Mouse (Mus musculus) lung, embryonic 15.5 days (tissue): ENCODE data around the gene Gemin5. TPM values are rescaled to one million over a fixed set of nuclear protein-coding genes. Genes with fewer than 3 reads are reported as not detected.
"Not testable (repeated sequence)": the region's sequence is repeated elsewhere in the genome, so short reads cannot be mapped to it uniquely, and the experiment has no call there.

Experiments used
- ATAC-seq: fragments of 200-750 bp; cut with Nextera tagmentation; 2 replicates; pipeline ENCODE4 v1.8.0; 2017; ENCODE audit warnings: moderate number of reproducible peaks, borderline replicate concordance; ENCODE audit not compliant: low FRiP score, low TSS enrichment; ENCODE audit errors: extremely low read depth
- H3K27ac ChIP-seq: fragments of 300-500 bp; sonication (generic); 2 replicates; pipeline ENCODE4 v1.5.1; 2015; ENCODE audit warnings: moderate library complexity, mild to moderate bottlenecking, inconsistent platforms
- H3K27me3 ChIP-seq: fragments of 300-500 bp; sonication (generic); 2 replicates; pipeline ENCODE4 v1.6.1; 2015; ENCODE audit warnings: inconsistent platforms
- H3K36me3 ChIP-seq: fragments of 300-500 bp; sonication (generic); 2 replicates; pipeline ENCODE4 v1.6.1; 2015; ENCODE audit warnings: inconsistent platforms
- H3K4me1 ChIP-seq: fragments of 300-500 bp; sonication (generic); 2 replicates; pipeline ENCODE4 v1.6.1; 2015; ENCODE audit warnings: inconsistent platforms
- H3K4me2 ChIP-seq: fragments of 300-500 bp; sonication (generic); 2 replicates; pipeline ENCODE4 v1.6.1; 2015; ENCODE audit warnings: inconsistent platforms, mild to moderate bottlenecking, moderate library complexity
- H3K4me3 ChIP-seq: fragments of 300-500 bp; sonication (generic); 2 replicates; pipeline ENCODE4 v1.5.1; 2015; ENCODE audit warnings: mild to moderate bottlenecking, inconsistent platforms
- H3K9ac ChIP-seq: fragments of 300-500 bp; sonication (generic); 2 replicates; pipeline ENCODE4 v1.6.1; 2015; ENCODE audit warnings: inconsistent platforms
- H3K9me3 ChIP-seq: fragments of 300-500 bp; sonication (generic); 2 replicates; pipeline ENCODE4 v1.6.1; 2016; ENCODE audit warnings: inconsistent platforms
- WGBS: fragments of 180-500 bp; shearing (Covaris S2); methylation state at CpG from one replicate; pipeline ENCODE4 v1.1.7; 2015; 5-methylcytosine and 5-hydroxymethylcytosine counted together
- polyA plus RNA-seq: library from polyadenylated mRNA; unstranded; fragments of >200 nt; fragmentation: Nextera tagmentation; extraction: Ambion mirVana; gene quantifications from 2 replicates; pipeline ENCODE4 v1.2.1, GENCODE M21; 2015

The Gemin5 gene
- polyA plus RNA-seq, 1 experiment from 2014 or later, result 20.2 TPM

DNA sequence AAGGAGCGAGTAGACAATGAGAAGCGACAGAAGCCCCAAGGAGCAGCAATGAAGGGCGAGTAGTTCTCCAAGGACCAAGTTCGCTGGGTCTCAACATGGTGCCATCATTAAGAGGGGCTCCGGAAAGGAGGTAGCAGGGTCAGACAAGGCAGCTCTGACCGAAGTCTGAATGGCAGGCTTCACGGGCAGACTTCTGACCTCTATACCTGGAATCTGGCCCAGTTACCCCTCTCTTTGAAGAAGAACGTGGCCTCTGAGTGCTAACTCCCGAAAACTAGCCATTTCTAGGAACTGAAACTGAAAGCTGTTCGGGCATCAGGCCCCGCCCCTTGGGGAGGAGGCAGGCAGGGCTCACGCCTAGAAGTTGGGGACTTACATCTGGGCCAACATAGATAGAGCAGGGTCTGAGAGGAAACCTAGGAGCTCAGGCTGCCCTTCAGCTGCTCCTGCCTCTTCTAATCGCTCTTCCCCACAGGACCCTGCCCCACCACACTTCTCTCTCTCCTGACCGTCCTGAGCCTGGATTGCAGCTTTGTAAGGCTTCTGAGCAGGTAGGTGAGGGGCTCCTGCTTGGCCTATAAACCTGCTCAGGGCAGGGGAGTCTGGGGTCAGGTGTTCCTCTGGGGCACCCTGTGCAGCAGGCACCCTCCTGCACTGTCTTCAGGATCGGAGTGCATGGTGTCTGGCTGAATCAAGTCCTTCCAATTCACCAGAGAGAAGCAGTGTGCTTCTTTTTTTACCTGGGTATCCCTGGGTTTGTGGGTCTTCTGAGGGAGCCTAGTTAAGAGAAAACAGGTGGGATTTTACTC is 31.1 kb upstream of the Gemin5 start, which contains the start of the genes Igtp and Irgm2:
TSS of gene Igtp (plus strand) at position 328 of the 809 bp plus-strand sequence.
TSS of gene Irgm2 (plus strand) at position 390 of the 809 bp plus-strand sequence.
- H3K36me3 ChIP-seq, H3K4me1 ChIP-seq, H3K27me3 ChIP-seq, H3K9me3 ChIP-seq: not testable (repeated sequence)
- peak within 1 kb of the TSS; percentile 53 for H3K9ac ChIP-seq
- H3K4me2 ChIP-seq, result peak within 1 kb of the TSS; percentile 68
- ATAC-seq, result peak; percentile 88
- peak within 1 kb of the TSS; percentile 63 for H3K27ac ChIP-seq
- H3K4me3 ChIP-seq, result peak within 1 kb of the TSS; percentile 72
- 9% methylated on average over 14 of the region's 15 CpGs for WGBS

DNA sequence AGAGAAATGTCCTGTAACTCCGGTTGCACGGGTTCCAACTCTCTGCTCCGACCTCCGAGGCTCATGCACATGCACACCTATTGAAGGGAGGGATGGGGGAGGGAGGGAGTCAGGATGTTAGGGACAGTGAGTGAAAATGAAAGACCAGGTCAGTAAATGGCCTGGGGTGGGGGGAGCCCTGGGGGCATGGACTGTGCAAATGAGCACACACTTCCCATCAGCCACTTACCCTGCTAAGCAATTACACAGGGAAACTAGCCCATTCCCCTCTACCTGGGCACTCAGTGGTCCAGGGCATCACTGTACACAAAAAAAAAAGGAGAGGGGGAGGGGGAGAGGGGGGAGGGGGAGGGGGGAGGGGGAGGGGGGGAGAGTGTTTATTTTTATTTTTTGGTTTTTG is 30.3 kb upstream of the Gemin5 start:
- ATAC-seq, result no peak
- Histone ChIP-seq H3K27me3 (no peaks in the 10 kb centered on the region), H3K4me1 (peaks cover 4% of the 10 kb centered on the region; the same call in 1 of the 2 replicates), H3K36me3 (no peaks in the 10 kb centered on the region), H3K4me3 (peak overlapping the region; percentile 72), H3K4me2 (peak overlapping the region; percentile 68), H3K27ac (no peak overlapping the region), H3K9me3 (no peaks in the 10 kb centered on the region), H3K9ac (no peak overlapping the region)
- 78% methylated on average over 4 of the region's 4 CpGs for WGBS

DNA sequence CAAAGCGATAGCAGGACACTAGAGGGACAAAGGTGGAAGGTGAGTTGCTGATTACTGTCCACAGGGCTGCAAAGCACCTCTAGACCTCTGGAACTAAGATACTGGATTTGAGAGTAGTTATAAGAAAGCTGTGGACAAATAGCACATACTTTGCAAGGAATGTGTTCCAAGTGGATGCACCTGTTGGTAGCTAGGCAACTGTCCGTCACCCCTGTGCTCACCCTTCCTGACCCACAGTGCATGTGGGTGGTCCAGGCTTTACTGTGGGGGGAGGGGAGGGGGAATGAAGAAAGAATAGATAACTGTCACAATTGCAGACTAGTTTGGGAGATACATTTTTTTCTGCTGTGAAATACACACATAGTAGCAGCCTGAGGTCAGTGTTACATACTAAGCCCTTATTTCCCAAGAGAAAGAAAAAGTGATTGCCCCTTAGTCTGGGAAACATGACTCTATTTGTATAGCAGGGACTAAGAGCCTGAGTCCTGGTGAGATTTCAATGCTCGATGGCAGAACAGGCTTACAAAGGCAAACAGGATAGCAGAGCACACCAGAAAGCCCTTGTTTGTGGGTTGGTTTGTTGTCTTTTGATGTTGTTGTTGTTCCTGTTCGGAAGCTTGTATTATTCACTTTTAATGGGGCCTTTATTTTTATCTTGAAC is 25.7 kb upstream of the Gemin5 start:
- 26% methylated on average over 4 of the region's 4 CpGs for WGBS
- Histone ChIP-seq H3K27me3 (no peaks in the 10 kb centered on the region), H3K9me3 (no peaks in the 10 kb centered on the region), H3K27ac (no peak overlapping the region), H3K9ac (no peak overlapping the region), H3K4me2 (no peak overlapping the region), H3K4me3 (no peak overlapping the region), H3K4me1 (peaks cover 6% of the 10 kb centered on the region; the same call in 1 of the 2 replicates), H3K36me3 (no peaks in the 10 kb centered on the region)
- no peak for ATAC-seq

DNA sequence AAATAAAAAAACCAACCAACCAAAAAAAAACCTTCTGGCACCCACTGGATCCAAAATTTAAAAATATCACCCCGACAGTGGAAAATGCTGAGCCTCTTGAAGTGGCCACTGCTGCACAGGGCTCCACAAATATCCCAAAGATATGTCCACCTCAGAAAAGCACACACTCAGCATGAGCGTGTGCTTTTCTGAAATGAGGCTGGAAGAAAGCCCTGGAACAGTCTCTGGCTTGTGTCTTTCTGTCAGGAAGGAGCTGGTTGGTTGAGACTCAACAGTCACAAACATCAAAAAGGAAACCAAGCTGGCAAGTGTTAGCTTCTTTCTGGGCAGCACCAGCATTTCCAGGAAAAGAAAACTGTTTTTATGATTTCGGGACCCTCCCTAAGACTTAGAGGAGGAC is 25.0 kb upstream of the Gemin5 start:
- Histone ChIP-seq H3K4me1 (peaks cover 6% of the 10 kb centered on the region; the same call in 1 of the 2 replicates), H3K4me2 (no peak overlapping the region), H3K27ac (0 out of 2 replicates have a peak overlapping the region, but pooled peaks have one; percentile 21), H3K36me3 (no peaks in the 10 kb centered on the region), H3K9me3 (no peaks in the 10 kb centered on the region), H3K4me3 (no peak overlapping the region), H3K9ac (no peak overlapping the region), H3K27me3 (no peaks in the 10 kb centered on the region)
- WGBS, result 50% methylated on average over 3 of the region's 3 CpGs
- ATAC-seq, result no peak

DNA sequence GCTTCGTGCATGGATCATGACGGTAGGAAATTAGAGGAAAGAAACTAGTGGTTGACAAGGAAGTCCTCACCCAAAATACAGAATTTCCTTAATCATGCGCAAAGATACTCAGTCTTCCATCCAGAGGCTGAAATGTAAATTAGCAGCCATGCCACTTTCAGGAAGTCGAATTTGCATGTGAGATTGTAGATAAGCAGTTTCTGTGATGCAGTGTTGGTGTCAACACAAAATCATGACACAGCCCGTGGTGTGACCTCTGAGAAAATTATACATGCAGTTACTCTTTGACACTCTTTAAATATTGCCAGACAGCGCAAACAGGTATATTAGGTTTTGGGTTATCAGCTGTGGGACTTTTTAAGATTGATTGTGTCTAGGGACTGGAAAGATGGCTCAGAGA is 21.3 kb upstream of the Gemin5 start:
- Histone ChIP-seq H3K4me1 (peaks cover 6% of the 10 kb centered on the region; the same call in 1 of the 2 replicates), H3K27me3 (no peaks in the 10 kb centered on the region), H3K9ac (no peak overlapping the region), H3K9me3 (no peaks in the 10 kb centered on the region), H3K4me2 (no peak overlapping the region), H3K27ac (no peak overlapping the region), H3K4me3 (no peak overlapping the region), H3K36me3 (no peaks in the 10 kb centered on the region)
- no peak for ATAC-seq
- 90% methylated on average over 6 of the region's 6 CpGs for WGBS

DNA sequence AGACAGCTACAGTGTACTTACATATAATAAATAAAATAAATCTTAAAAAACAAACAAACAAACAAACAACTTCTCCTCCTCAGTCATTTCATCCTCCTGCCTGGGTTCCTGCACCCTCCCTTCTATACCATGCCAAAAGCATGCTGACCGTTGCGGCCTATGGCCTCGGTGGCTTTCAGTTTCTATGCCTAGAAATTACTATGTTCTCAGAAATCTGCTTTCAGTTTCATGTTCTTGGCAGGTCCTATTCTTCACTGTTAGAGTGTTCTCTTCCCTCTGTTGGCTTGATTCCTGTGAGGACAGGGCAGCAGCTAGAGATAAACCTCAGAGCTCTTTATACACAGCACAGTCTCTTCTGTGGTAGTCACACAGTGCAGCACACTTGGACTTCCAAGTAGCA is 15.2 kb upstream of the Gemin5 start:
- no peak for ATAC-seq
- WGBS, result 95% methylated on average over 3 of the region's 3 CpGs

DNA sequence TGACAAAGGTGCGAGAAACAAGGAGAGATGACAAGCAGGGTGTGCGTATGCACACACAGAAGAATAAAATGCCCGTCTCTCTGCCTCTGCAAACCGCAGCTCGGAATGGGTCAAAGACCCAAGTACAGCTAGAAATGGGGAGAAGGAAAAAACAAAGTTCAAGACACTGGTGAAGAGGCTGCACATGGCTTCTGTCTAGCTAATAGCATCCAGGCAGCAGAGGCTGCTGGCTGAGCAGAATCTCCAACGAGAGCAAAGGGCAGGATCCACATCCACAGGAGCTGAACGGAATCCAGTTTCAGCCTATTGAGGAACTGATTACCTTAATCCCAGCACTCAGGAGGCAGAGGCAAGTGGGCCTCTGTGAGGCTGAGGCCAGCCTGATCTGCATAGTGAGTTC is 12.4 kb upstream of the Gemin5 start:
- Histone ChIP-seq H3K27ac (no peak overlapping the region), H3K4me1 (no peaks in the 10 kb centered on the region), H3K4me3 (no peak overlapping the region), H3K4me2 (no peak overlapping the region), H3K9me3 (no peaks in the 10 kb centered on the region), H3K9ac (no peak overlapping the region), H3K36me3 (peaks cover 30% of the 10 kb centered on the region), H3K27me3 (no peaks in the 10 kb centered on the region)
- WGBS, result 84% methylated on average over 7 of the region's 7 CpGs
- ATAC-seq, result no peak

More for the DNA sequence above, 15.2 kb upstream of the Gemin5 start:
- H3K27ac ChIP-seq, result no peak overlapping the region
- H3K4me3 ChIP-seq, result no peak overlapping the region
- H3K27me3 ChIP-seq, result no peaks in the 10 kb centered on the region
- no peaks in the 10 kb centered on the region for H3K4me1 ChIP-seq
- peaks cover 3% of the 10 kb centered on the region; the same call in 1 of the 2 replicates for H3K36me3 ChIP-seq
- no peak overlapping the region for H3K4me2 ChIP-seq
- no peak overlapping the region for H3K9ac ChIP-seq
- H3K9me3 ChIP-seq, result no peaks in the 10 kb centered on the region

DNA sequence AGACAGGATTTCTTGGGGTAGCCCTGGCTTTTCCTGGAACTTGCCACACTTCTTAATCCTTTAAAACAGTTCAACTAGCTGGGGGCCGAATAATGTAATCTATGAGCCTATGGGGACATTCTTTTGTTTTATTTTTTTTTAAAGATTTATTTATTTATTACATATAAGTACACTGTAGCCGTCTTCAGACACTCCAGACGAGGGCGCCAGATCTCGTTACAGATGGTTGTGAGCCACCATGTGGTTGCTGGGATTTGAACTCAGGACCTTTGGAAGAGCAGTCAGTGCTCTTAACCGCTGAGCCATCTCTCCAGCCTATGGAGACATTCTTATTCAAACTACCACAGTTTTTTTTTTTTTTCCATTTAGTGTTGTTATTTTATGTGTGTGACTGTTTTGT is 11.6 kb upstream of the Gemin5 start:
- H3K9ac ChIP-seq, H3K27ac ChIP-seq, H3K9me3 ChIP-seq, H3K4me2 ChIP-seq, ATAC-seq, H3K4me3 ChIP-seq, H3K27me3 ChIP-seq, H3K4me1 ChIP-seq: not testable (repeated sequence)
- H3K36me3 ChIP-seq, result peaks cover 38% of the 10 kb centered on the region
- WGBS, result 89% methylated on average over 6 of the region's 6 CpGs

DNA sequence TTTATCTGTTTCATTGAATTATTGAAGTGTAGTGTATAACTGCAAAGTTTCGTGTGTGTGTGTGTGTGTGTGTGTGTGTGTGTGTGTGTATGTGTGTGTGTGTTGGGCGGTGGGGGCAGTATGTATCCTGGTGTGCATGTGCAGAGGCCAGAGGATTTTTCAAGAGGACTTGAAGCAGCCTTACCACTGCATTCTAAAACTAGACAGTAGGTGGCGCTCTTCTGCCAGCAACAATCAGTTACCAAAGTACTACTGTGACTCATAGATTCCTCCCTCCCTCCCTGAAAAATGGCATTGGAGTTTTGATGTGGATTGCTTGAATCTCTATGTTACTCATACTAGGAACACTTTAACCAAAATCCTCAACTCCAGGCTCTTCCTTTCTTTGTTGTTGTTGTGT is 11.2 kb upstream of the Gemin5 start:
- 25% methylated on average over 3 of the region's 3 CpGs for WGBS
- no peak overlapping the region for H3K4me2 ChIP-seq
- H3K27ac ChIP-seq, result no peak overlapping the region
- H3K9me3 ChIP-seq, result no peaks in the 10 kb centered on the region
- no peaks in the 10 kb centered on the region for H3K4me1 ChIP-seq
- H3K27me3 ChIP-seq, result no peaks in the 10 kb centered on the region
- peaks cover 41% of the 10 kb centered on the region for H3K36me3 ChIP-seq
- 0 out of 2 replicates have a peak, but pooled peaks have one; percentile 35 for ATAC-seq
- no peak overlapping the region for H3K4me3 ChIP-seq
- H3K9ac ChIP-seq, result no peak overlapping the region

DNA sequence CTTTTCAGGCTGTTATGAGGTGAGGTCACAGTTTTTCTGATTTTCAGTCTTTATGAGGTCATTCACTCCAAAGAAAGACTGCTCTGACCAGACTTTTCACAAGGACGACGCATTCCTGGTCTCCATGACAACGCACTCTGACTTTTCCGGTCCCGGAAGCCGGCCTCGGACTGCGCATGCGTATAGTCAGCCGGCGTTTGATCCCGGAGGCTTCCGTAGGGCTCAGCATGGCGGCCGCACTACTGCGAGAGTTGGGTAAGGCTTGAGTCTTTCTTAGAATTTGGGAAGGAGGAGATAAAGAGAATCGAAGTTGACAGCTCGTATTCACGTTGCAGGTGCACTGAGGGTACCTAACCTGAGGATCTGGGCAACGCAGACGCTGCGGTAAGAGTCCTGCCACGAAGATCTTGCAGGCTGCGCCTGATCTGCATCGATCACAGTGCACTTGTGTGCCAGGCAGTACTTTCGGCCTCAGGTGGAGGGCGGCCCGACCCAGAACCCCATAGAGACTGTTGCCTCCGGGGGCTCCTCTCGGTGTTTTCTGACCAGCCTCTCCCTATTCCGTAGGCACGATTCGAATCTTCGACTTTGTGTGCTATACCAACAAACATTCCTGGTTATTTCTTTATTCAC is 3.2 kb upstream of the Gemin5 start, which contains the start of gene Mrpl22:
TSS of gene Mrpl22 (plus strand) at position 203 of the 633 bp plus-strand sequence.
- peak; percentile 75 for ATAC-seq
- H3K9ac ChIP-seq, result peak within 1 kb of the TSS; percentile 77
- H3K4me2 ChIP-seq, result peak within 1 kb of the TSS; percentile 61
- H3K4me1 ChIP-seq, result peaks cover 22% of the 10 kb centered on the region
- no peaks in the 10 kb centered on the region for H3K9me3 ChIP-seq
- under 1% methylated on average over 34 of the region's 34 CpGs for WGBS
- H3K27ac ChIP-seq, result peak within 1 kb of the TSS; percentile 41
- H3K36me3 ChIP-seq, result peaks cover 33% of the 10 kb centered on the region
- H3K4me3 ChIP-seq, result peak within 1 kb of the TSS; percentile 85
- H3K27me3 ChIP-seq, result no peaks in the 10 kb centered on the region

DNA sequence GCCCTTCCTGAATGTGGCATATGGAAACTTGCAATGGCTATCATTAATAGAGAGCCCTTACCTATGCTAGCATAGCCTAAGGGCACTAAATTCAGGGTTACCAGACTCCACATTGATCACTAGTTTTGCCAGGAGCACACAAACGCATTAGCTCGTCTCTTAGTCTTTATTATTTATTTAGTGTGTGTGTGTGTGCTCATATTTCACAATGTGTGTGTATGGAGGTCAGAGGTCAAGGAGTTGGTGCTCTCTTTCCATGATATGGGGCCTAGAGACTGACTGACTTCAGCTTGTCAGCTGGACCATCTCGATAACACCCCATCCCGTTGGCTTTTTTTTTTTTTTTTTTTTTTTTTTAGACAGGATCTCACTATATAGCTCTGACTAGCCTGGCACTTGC is 1.3 kb upstream of the Gemin5 start:
- no peak for ATAC-seq
- 49% methylated on average over 4 of the region's 4 CpGs for WGBS

More for the DNA sequence above, 1.3 kb upstream of the Gemin5 start:
- Histone ChIP-seq H3K4me3 (no peak overlapping the region), H3K9me3 (no peaks in the 10 kb centered on the region), H3K27me3 (no peaks in the 10 kb centered on the region), H3K4me2 (no peak overlapping the region), H3K4me1 (peaks cover 22% of the 10 kb centered on the region), H3K36me3 (peaks cover 28% of the 10 kb centered on the region), H3K9ac (no peak overlapping the region), H3K27ac (no peak overlapping the region)
